Comparison of ENCODE assay signal across 19 mouse cellular contexts in the genomic region with DNA sequence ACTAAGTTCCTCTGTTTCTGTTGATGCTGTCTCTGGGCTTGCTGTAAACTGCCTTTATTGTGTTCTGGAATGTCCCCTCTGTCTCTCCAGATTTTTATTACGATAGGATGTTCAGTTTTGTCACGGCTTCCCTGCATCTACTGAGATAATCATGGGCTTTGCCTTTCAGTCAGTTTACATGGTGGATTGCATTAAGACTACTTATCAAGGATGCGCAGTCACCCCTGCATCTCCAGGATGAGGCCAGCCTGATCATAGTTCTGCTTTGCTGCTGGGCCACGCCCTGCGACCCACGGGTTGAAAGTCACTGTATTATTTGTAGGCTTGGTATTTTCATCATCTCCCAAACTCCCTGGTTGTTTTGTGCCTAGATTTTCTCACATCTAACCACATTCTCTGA.
DNase-seq lines count a peak whose midpoint lies in the region; ATAC-seq lines count a peak whose summit lies in the region.
"Had no signal": no experiment of that assay in that cellular context is flagged by ENCODE, and none has a peak within 500 bp of the region (broad histone marks: within the 10 kb centered on the region; RNA-seq: fewer than 3 reads in every experiment).

No protein-coding gene starts in this region.

- H3K36me3 ChIP-seq in liver, embryonic 13.5 days, result no peaks in the 10 kb centered on the region
- H3K36me3 ChIP-seq: embryonic facial prominence, embryonic 12.5 days; hindbrain, embryonic 10.5 days; limb, embryonic 13.5 days; neural tube, embryonic 13.5 days had no signal

- peak overlapping the region; percentile 59 for H3K4me2 ChIP-seq in liver, embryonic 13.5 days
- H3K4me2 ChIP-seq: embryonic facial prominence, embryonic 12.5 days; limb, embryonic 13.5 days; neural tube, embryonic 13.5 days had no signal

- peak overlapping the region; percentile 90 for H3K27ac ChIP-seq in liver, embryonic 13.5 days
- H3K27ac ChIP-seq: embryonic facial prominence, embryonic 12.5 days; forebrain, embryonic 10.5 days; heart, adult 2 months; hindbrain, embryonic 10.5 days; limb, embryonic 13.5 days; neural tube, embryonic 13.5 days had no signal

- ATAC-seq in erythroblast, adult 5-6 weeks (replicated peaks; ENCODE audit: low FRiP score, poor library complexity, severe bottlenecking), result peak; percentile 98
- peak; percentile 99 for ATAC-seq in liver, embryonic 13.5 days (ENCODE audit: low read depth)

- WGBS in liver, embryonic 13.5 days (ENCODE audit: insufficient replicate concordance), result 20% methylated on average over 6 of the region's 6 CpGs

- peak; percentile 71 for DNase-seq in c-Kit-negative CD71-positive TER-119-positive erythroid progenitor cells, embryonic 14.5 days (ENCODE audit: low read depth, low spot score)
- DNase-seq in liver, embryonic 13.5 days, result peak; percentile 84
- peak; percentile 49 to 80 for DNase-seq in spleen, postnatal 10 days (ENCODE audit: low spot score in 2 of 2)
- DNase-seq in kidney, postnatal 10 days, result no peak
- DNase-seq in cerebellum, adult 11 months, result no peak
- DNase-seq in testis, postnatal 14 days (ENCODE audit: low spot score), result no peak
- no peak for DNase-seq in urinary bladder, postnatal 10 days (ENCODE audit: low spot score)
- DNase-seq: adrenal gland, adult 2 months; cerebellum, adult 2 months; heart, adult 2 months; right cerebral cortex, postnatal 25 days; thymus, postnatal 4 days had no signal

- no peak overlapping the region for H3K9ac ChIP-seq in liver, embryonic 13.5 days
- H3K9ac ChIP-seq: embryonic facial prominence, embryonic 12.5 days; limb, embryonic 13.5 days; neural tube, embryonic 13.5 days had no signal

- peak overlapping the region; percentile 17 for H3K4me3 ChIP-seq in liver, embryonic 13.5 days (replicated peaks)
- H3K4me3 ChIP-seq: embryonic facial prominence, embryonic 12.5 days; forebrain, embryonic 10.5 days; heart, adult 2 months; hindbrain, embryonic 10.5 days; limb, embryonic 13.5 days; megakaryocyte, embryonic 14.5 days; neural tube, embryonic 13.5 days had no signal

- peaks cover 57% of the 10 kb centered on the region for H3K4me1 ChIP-seq in liver, embryonic 13.5 days (replicated peaks)
- H3K4me1 ChIP-seq: embryonic facial prominence, embryonic 12.5 days; neural tube, embryonic 13.5 days had no signal

- H3K27me3 ChIP-seq in liver, embryonic 13.5 days, result no peaks in the 10 kb centered on the region
- H3K27me3 ChIP-seq: embryonic facial prominence, embryonic 12.5 days; limb, embryonic 13.5 days; megakaryocyte, embryonic 14.5 days; neural tube, embryonic 13.5 days had no signal

- 0 out of 2 replicates have a peak, but pooled peaks cover 2% of the 10 kb centered on the region for H3K9me3 ChIP-seq in liver, embryonic 13.5 days (replicated peaks)
- H3K9me3 ChIP-seq: embryonic facial prominence, embryonic 12.5 days; forebrain, embryonic 10.5 days; hindbrain, embryonic 10.5 days; limb, embryonic 13.5 days; megakaryocyte, embryonic 14.5 days; neural tube, embryonic 13.5 days had no signal

Comparison
In these comparisons a context has a peak if more than half of its experiments do, and no peak if none do; other contexts are left out.
1. DNase-seq: peak in c-Kit-negative CD71-positive TER-119-positive erythroid progenitor cells, embryonic 14.5 days (single experiment), liver, embryonic 13.5 days (single experiment) and spleen, postnatal 10 days (2 of 2); none in kidney, postnatal 10 days (single experiment), cerebellum, adult 11 months (single experiment), testis, postnatal 14 days (single experiment) and urinary bladder, postnatal 10 days (single experiment).